Mouse (Mus musculus) skeletal muscle tissue, adult 2 months (tissue): Measurements from ENCODE around the gene Cdh4.

Source experiments
- DNase-seq: peaks from one replicate; pipeline ENCODE4 v3.0.0-alpha.2; 2012; ENCODE audit warnings: low read depth, low spot score

Cdh4 gene

GRCm38 (mm10) chr2:179598886-179599285, 156.7 kb downstream of the Cdh4 start:
- no peak for DNase-seq

- DNase-seq, result no peak
Measured at GRCm38 (mm10) chr2:179599886-179600285, 157.7 kb downstream of the Cdh4 start.

GRCm38 (mm10) chr2:179600347-179600746, 158.1 kb downstream of the Cdh4 start:
- DNase-seq, result no peak

- DNase-seq, result no peak
Measured at GRCm38 (mm10) chr2:179601167-179601566, 158.9 kb downstream of the Cdh4 start.

- DNase-seq, result no peak
Measured at GRCm38 (mm10) chr2:179604746-179605145, 162.5 kb downstream of the Cdh4 start.

- no peak for DNase-seq
Measured at GRCm38 (mm10) chr2:179605255-179605654, 163.0 kb downstream of the Cdh4 start.

GRCm38 (mm10) chr2:179606341-179606740, 164.1 kb downstream of the Cdh4 start:
- peak; percentile 13 for DNase-seq

GRCm38 (mm10) chr2:179615906-179616305, 173.7 kb downstream of the Cdh4 start:
- no peak for DNase-seq

GRCm38 (mm10) chr2:179623643-179624473, 181.6 kb downstream of the Cdh4 start:
- no peak for DNase-seq

- DNase-seq, result no peak
Measured at GRCm38 (mm10) chr2:179627563-179627962, 185.3 kb downstream of the Cdh4 start.

- no peak for DNase-seq
Measured at GRCm38 (mm10) chr2:179630720-179631119, 188.5 kb downstream of the Cdh4 start.

GRCm38 (mm10) chr2:179640576-179641301, 198.5 kb downstream of the Cdh4 start:
- DNase-seq, result peak; percentile 87

- DNase-seq, result no peak
Measured at GRCm38 (mm10) chr2:179648573-179649263, 206.5 kb downstream of the Cdh4 start.

GRCm38 (mm10) chr2:179649370-179649769, 207.1 kb downstream of the Cdh4 start:
- DNase-seq, result no peak

- no peak for DNase-seq
Measured at GRCm38 (mm10) chr2:179650168-179650567, 207.9 kb downstream of the Cdh4 start.

GRCm38 (mm10) chr2:179655506-179655905, 213.3 kb downstream of the Cdh4 start:
- DNase-seq, result no peak

GRCm38 (mm10) chr2:179659254-179659653, 217.0 kb downstream of the Cdh4 start:
- no peak for DNase-seq

GRCm38 (mm10) chr2:179661998-179662714, 219.9 kb downstream of the Cdh4 start:
- DNase-seq, result no peak

- no peak for DNase-seq
Measured at GRCm38 (mm10) chr2:179662739-179663138, 220.5 kb downstream of the Cdh4 start.

GRCm38 (mm10) chr2:179663652-179664051, 221.4 kb downstream of the Cdh4 start:
- no peak for DNase-seq

GRCm38 (mm10) chr2:179664171-179664608, 222.0 kb downstream of the Cdh4 start:
- DNase-seq, result no peak
